Mouse (Mus musculus): ENCODE results near the gene Polr1d. TPM values are rescaled to one million over a fixed set of nuclear protein-coding genes. Genes with fewer than 3 reads are reported as not detected.

Polr1d gene
- polyA plus RNA-seq (2016; fragmentation: Nextera tagmentation; extraction: Ambion mirVana), result 135 and 141 TPM in 2 replicates

DNA sequence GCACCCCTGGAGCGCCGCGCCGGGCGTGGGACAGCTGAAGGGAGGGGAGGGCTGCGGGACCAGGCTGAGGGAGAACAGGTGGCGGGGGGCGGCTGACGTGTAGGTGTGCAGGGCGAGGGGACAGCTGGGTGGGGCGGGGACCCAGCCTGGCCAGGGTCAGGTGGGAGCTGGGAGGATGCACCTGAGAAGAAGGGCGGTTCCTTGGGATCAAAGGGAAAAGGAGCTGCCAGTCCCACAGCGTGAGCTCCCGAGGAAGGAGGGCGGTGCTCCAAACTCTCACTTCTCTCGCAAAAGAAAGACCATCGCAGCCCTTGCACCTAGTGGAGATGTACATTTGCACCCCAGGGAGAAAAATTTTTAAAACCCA, at the start of gene Polr1d:
Gene Polr1d (plus strand): TSS at position 252 of the 367 bp plus-strand sequence.
- Histone ChIP-seq H3K27me3 (replicated peaks; ENCODE audit: low read depth, poor library complexity, severe bottlenecking) (no peaks in the 10 kb centered on the region), H3K4me1 (peaks cover 27% of the 10 kb centered on the region), H3K4me3 (peak within 1 kb of the TSS; percentile 91), H3K27ac (replicated peaks) (peak within 1 kb of the TSS; percentile 91), H3K9me3 (no peaks in the 10 kb centered on the region), H3K36me3 (replicated peaks) (peaks cover 32% of the 10 kb centered on the region)
- WGBS, result under 1% methylated on average over 17 of the region's 17 CpGs
- no peak for DNase-seq (ENCODE audit: low spot score)

DNA sequence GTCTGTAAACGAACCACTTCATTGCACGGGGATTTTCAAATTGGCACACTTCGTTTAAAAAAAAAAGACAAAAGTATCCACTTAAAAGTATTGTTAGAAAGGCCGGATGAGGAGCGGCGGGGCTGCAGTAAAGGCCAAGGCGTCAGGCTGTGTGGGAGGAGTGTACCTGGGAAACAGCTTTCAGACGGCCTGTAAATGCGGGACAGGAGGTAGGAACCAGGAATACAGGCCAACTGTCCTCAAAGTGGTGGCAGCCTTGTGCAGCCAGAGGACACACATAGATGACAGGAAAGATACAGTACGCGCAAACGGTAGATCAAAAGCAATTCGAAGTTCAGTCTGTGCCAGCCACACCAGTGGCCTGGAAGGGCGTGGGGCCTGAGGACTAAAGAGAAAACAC, 45.6 kb upstream of the Polr1d start:
- Histone ChIP-seq H3K4me3 (no peak overlapping the region), H3K36me3 (replicated peaks) (peaks cover 46% of the 10 kb centered on the region), H3K9me3 (no peaks in the 10 kb centered on the region), H3K27me3 (replicated peaks; ENCODE audit: low read depth, poor library complexity, severe bottlenecking) (no peaks in the 10 kb centered on the region), H3K4me1 (peaks cover 2% of the 10 kb centered on the region), H3K27ac (replicated peaks) (no peak overlapping the region)
- 91% methylated on average over 14 of the region's 14 CpGs for WGBS
- no peak for DNase-seq (ENCODE audit: low spot score)

DNA sequence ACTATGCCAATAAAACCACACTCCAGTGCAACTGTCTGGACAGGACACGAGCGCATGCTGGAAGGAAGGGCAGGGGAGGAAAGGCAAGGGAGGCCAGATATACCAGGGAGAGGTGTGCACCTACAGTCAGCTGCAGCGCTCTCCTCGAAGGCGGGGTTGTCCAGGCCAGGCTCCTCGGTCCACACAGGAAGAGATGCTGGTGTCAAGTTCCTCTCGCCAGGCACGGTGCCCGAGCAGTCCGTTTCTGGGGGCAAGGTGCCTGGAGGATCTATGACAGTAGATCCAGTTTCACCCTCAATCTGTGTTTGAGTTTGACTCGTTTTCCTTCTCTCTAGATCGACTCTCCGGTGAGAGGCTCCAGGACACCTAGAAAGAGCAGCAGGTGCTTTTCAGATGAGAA, 43.7 kb upstream of the Polr1d start:
- Histone ChIP-seq H3K4me1 (peaks cover 19% of the 10 kb centered on the region), H3K4me3 (no peak overlapping the region), H3K27me3 (replicated peaks; ENCODE audit: low read depth, poor library complexity, severe bottlenecking) (no peaks in the 10 kb centered on the region), H3K36me3 (replicated peaks) (peaks cover 30% of the 10 kb centered on the region), H3K9me3 (no peaks in the 10 kb centered on the region), H3K27ac (replicated peaks) (no peak overlapping the region)
- DNase-seq (ENCODE audit: low spot score), result no peak
- 86% methylated on average over 13 of the region's 13 CpGs for WGBS

DNA sequence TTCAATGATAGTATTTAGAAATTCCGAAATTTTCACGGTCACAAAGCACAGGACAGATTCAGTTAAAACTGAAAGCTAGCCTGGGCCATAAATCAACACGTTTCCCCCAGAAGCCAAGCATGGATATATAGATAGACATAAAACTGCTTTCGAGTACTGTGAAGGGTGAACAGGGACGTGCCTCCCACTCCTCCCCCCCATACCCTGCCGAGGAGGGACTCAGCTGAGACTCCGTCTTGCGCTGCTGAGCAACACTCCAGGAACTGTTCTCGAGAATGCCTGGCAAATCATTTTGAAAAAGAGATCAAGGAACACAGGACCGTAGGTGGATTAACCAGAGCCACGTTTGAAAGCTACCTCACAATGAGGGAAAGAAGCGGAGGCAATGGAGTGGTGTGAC, 42.6 kb upstream of the Polr1d start:
- H3K27ac ChIP-seq (replicated peaks), result no peak overlapping the region
- DNase-seq (ENCODE audit: low spot score), result no peak
- peaks cover 19% of the 10 kb centered on the region for H3K36me3 ChIP-seq (replicated peaks)
- no peaks in the 10 kb centered on the region for H3K27me3 ChIP-seq (replicated peaks; ENCODE audit: low read depth, poor library complexity, severe bottlenecking)
- 80% methylated on average over 12 of the region's 12 CpGs for WGBS
- H3K4me1 ChIP-seq, result peaks cover 29% of the 10 kb centered on the region
- H3K9me3 ChIP-seq, result no peaks in the 10 kb centered on the region
- H3K4me3 ChIP-seq, result no peak overlapping the region

DNA sequence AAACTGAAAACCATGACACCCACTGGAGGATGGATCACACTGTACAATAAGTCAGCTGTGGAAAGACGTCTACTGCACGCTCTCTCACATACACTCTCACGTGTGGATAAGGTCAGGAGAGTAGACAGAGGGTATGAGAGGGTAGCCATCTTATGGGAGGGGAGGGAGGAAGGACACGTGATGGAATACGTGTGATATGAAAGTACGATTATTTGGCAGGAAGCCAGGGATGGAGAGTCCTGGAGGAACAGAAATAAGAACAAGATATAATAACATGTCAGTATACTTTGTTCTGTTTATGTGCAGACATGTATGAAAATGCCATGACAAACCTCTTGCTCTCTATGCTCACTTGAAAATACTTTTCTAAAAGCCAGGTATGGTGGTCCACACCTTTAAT, 41.5 kb upstream of the Polr1d start:
- peaks cover 32% of the 10 kb centered on the region for H3K4me1 ChIP-seq
- H3K27me3 ChIP-seq (replicated peaks; ENCODE audit: low read depth, poor library complexity, severe bottlenecking), result no peaks in the 10 kb centered on the region
- 90% methylated on average over 6 of the region's 6 CpGs for WGBS

GRCm38 (mm10) chr5:147036028-147036427, 40.8 kb upstream of the Polr1d start:
- no peaks in the 10 kb centered on the region for H3K9me3 ChIP-seq
- H3K27me3 ChIP-seq (replicated peaks; ENCODE audit: low read depth, poor library complexity, severe bottlenecking), result no peaks in the 10 kb centered on the region
- no peak overlapping the region for H3K4me3 ChIP-seq
- peaks cover 32% of the 10 kb centered on the region for H3K4me1 ChIP-seq
- peak overlapping the region; percentile 40; the same call in 1 of the 2 replicates for H3K27ac ChIP-seq (replicated peaks)
- no peak for DNase-seq (ENCODE audit: low spot score)
- H3K36me3 ChIP-seq (replicated peaks), result peaks cover 24% of the 10 kb centered on the region
- WGBS, result 77% methylated on average over 10 of the region's 10 CpGs

More for the DNA sequence above, 41.5 kb upstream of the Polr1d start:
- Histone ChIP-seq H3K4me3 (no peak overlapping the region), H3K9me3 (no peaks in the 10 kb centered on the region), H3K36me3 (replicated peaks) (peaks cover 19% of the 10 kb centered on the region), H3K27ac (replicated peaks) (no peak overlapping the region)
- DNase-seq (ENCODE audit: low spot score), result no peak

DNA sequence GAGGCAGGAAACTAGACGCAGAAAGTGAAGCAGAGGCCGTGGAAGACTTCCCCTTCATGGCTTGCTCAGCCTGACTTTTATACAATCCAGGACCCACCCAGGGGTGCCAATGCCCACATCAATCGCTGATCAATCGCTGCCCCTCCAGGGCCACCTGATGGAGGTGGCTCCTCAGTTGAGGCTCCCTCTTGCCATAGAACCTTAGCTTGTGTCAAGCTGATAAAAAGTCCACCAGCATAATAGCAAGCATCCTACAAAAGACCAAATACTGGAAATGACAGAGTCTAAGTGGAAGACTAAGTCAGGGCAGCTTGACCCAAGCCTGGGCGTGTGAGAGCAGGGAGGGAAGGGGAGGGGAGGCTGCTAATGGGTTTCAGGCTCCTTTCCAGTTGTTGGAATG, 40.2 kb upstream of the Polr1d start:
- DNase-seq (ENCODE audit: low spot score), result no peak
- Histone ChIP-seq H3K27ac (replicated peaks) (peak overlapping the region; percentile 40), H3K4me1 (peaks cover 32% of the 10 kb centered on the region), H3K27me3 (replicated peaks; ENCODE audit: low read depth, poor library complexity, severe bottlenecking) (no peaks in the 10 kb centered on the region), H3K9me3 (no peaks in the 10 kb centered on the region), H3K36me3 (replicated peaks) (peaks cover 23% of the 10 kb centered on the region), H3K4me3 (no peak overlapping the region)
- WGBS, result 86% methylated on average over 5 of the region's 5 CpGs

DNA sequence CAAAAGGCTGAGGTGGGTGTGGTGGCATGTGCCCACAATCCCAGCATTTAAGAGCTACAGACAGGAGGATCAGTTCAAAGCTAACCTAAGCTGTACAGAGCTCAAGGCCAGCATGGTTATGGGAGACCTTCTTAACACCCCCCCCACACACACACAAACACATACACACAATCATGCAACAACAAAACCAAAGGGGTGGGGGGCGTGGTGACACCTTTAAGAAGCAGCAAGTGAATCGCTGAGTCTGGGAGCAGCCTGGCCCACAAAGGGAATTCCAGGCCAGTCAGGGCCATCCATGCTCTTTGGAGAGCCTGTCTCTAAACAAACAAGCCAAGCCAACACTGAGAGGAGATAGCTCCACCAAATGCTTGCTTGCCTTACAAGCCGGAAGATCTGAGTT, 39.2 kb upstream of the Polr1d start:
- peaks cover 20% of the 10 kb centered on the region for H3K36me3 ChIP-seq (replicated peaks)
- no peak overlapping the region for H3K4me3 ChIP-seq
- H3K9me3 ChIP-seq, result no peaks in the 10 kb centered on the region
- no peak for DNase-seq (ENCODE audit: low spot score)
- H3K4me1 ChIP-seq, result peaks cover 34% of the 10 kb centered on the region
- H3K27ac ChIP-seq (replicated peaks), result peak overlapping the region; percentile 48; the same call in 1 of the 2 replicates
- WGBS, result 72% methylated on average over 3 of the region's 3 CpGs
- no peaks in the 10 kb centered on the region for H3K27me3 ChIP-seq (replicated peaks; ENCODE audit: low read depth, poor library complexity, severe bottlenecking)

GRCm38 (mm10) chr5:147039394-147039793, 37.5 kb upstream of the Polr1d start:
- WGBS, result 82% methylated on average over 5 of the region's 5 CpGs

DNA sequence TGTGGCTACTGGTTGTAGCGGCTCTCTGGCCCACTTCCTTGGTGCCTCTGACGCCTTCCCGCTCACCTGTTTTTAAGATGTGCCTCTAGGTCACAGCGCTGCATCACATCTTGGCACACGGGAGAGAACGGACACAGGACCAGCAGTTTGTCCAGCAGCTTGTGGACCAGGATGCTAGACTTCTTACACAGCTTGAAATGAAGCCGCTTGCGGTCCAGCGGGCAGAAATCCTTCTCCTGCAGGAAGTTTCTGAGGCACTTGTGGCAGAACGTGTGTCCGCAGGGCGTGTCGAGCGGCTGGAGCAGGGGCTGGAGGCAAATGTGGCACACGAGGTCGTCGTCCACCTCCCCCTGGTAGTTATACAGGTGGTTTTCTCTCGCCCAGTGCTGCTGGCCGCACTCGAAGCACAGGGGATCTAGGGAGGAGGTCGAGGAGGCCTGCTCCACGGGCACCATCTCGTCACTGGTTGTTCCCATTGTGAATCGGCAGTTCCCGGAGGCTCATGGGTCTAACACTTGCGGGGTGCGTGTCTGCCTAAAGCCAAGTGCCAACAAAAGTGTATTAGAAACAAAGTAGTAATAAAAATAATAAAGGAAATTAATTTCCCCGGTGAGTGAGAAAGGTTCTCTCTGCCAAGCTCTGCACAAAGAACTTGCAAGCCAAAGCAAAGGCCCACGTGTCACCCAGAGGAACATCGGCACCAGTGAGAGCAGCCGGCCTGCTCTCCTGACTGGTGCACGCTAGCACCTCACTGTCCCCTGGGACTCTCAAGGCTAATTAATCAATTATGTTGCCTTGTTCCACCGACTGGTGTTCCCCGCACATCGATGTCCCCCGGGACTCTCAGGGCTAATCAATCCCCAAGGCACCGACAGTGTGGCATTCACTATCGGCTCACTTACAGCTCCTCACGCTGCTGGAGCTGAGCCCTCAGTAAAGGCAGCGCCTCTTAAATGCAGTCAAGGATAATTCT, 34.6 kb upstream of the Polr1d start:
- WGBS, result 80% methylated on average over 40 of the region's 40 CpGs
- no peak overlapping the region for H3K27ac ChIP-seq (replicated peaks)
- peaks cover 35% of the 10 kb centered on the region for H3K4me1 ChIP-seq
- H3K4me3 ChIP-seq, result no peak overlapping the region
- H3K36me3 ChIP-seq (replicated peaks), result peaks cover 14% of the 10 kb centered on the region
- H3K9me3 ChIP-seq, result no peaks in the 10 kb centered on the region
- no peak for DNase-seq (ENCODE audit: low spot score)
- no peaks in the 10 kb centered on the region for H3K27me3 ChIP-seq (replicated peaks; ENCODE audit: low read depth, poor library complexity, severe bottlenecking)

More at GRCm38 (mm10) chr5:147039394-147039793, 37.5 kb upstream of the Polr1d start:
- H3K27ac ChIP-seq (replicated peaks), result no peak overlapping the region
- H3K4me1 ChIP-seq, result peaks cover 40% of the 10 kb centered on the region
- no peak for DNase-seq (ENCODE audit: low spot score)
- H3K4me3 ChIP-seq, result no peak overlapping the region
- H3K9me3 ChIP-seq, result no peaks in the 10 kb centered on the region
- H3K27me3 ChIP-seq (replicated peaks; ENCODE audit: low read depth, poor library complexity, severe bottlenecking), result no peaks in the 10 kb centered on the region
- H3K36me3 ChIP-seq (replicated peaks), result peaks cover 14% of the 10 kb centered on the region

DNA sequence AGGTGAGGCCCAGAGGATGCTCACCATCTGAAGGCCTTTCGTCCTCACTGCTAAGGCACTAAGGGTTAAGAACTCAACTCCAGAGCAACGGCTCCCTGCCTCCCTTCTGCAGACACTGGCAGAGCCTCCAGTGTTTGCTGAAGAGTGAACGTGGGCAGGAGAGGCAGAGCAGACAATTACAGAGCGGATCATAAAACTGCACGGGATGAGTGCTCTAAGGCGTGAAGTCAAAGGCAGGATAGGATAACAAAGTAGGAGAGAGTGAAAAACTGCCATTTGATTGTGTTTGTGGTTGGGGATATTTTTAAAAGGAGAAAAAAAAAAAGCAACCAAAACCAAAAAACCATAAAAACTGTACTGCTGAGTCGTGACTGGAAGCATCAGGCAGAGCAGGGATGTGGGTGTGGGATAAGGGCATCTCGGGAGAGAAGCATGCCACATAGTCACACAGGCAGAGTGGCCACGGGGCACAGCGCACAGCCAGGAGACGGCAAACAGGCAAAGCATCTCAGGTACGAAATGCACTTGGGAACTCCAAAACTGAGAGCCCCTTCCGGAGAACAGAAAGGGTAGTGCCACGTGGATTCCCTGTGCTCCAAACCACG, 33.5 kb upstream of the Polr1d start:
- no peak overlapping the region for H3K27ac ChIP-seq (replicated peaks)
- 73% methylated on average over 15 of the region's 15 CpGs for whole genome bisulfite sequencing
- H3K4me1 ChIP-seq, result peaks cover 25% of the 10 kb centered on the region
- peaks cover 14% of the 10 kb centered on the region for H3K36me3 ChIP-seq (replicated peaks)
- DNase-seq (ENCODE audit: low spot score), result no peak
- no peaks in the 10 kb centered on the region for H3K9me3 ChIP-seq
- no peak overlapping the region for H3K4me3 ChIP-seq
- H3K27me3 ChIP-seq (replicated peaks; ENCODE audit: low read depth, poor library complexity, severe bottlenecking), result no peaks in the 10 kb centered on the region

DNA sequence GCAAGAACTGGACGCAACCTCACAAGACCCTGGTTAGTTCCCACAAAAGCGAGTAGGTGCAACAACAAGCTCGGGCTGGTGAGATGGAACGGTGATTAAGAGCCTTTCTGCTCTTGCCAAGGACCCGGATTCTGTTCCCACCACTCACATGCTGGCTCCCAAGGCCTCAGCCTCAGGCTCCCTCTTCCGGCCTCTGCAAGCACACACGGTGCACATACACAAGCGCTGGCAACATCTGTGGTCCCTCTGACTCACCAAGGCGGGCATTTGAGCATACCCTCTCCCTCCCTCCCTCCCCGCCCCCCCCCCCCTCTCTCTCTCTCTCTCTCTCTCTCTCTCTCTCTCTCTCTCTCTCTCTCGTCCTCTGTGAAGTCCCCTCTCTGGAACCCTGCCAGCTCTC, 31.5 kb upstream of the Polr1d start:
- H3K9me3 ChIP-seq, result no peaks in the 10 kb centered on the region
- H3K36me3 ChIP-seq (replicated peaks), result peaks cover 14% of the 10 kb centered on the region
- H3K4me3 ChIP-seq, result no peak overlapping the region
- 72% methylated on average over 11 of the region's 11 CpGs for WGBS
- peaks cover 21% of the 10 kb centered on the region for H3K4me1 ChIP-seq
- no peak for DNase-seq (ENCODE audit: low spot score)
- H3K27me3 ChIP-seq (replicated peaks; ENCODE audit: low read depth, poor library complexity, severe bottlenecking), result no peaks in the 10 kb centered on the region
- H3K27ac ChIP-seq (replicated peaks), result no peak overlapping the region

GRCm38 (mm10) chr5:147045929-147046328, 30.9 kb upstream of the Polr1d start:
- DNase-seq (ENCODE audit: low spot score), result no peak
- Histone ChIP-seq H3K36me3 (replicated peaks) (peaks cover 9% of the 10 kb centered on the region), H3K4me1 (peaks cover 21% of the 10 kb centered on the region), H3K4me3 (no peak overlapping the region), H3K27me3 (replicated peaks; ENCODE audit: low read depth, poor library complexity, severe bottlenecking) (no peaks in the 10 kb centered on the region), H3K9me3 (no peaks in the 10 kb centered on the region), H3K27ac (replicated peaks) (no peak overlapping the region)
- WGBS, result 79% methylated on average over 11 of the region's 11 CpGs
